Mouse (Mus musculus) thymus, adult 2 months (tissue): ENCODE results near the gene Tcp11l1. TPM values are rescaled to one million over a fixed set of nuclear protein-coding genes. Genes with fewer than 3 reads are reported as not detected.

Source experiments
- DNase-seq: peaks from one replicate; pipeline ENCODE4 v3.0.0; 2021
- H3K27ac ChIP-seq: fragments of 200-500 bp; 2 replicates; pipeline ENCODE4 v1.5.1; 2012; ENCODE audit warnings: low read length, control low read depth; ENCODE audit not compliant: control insufficient read depth, insufficient read depth
- H3K27me3 ChIP-seq: fragments of 200-500 bp; 2 replicates; pipeline ENCODE4 v1.6.1; 2012; ENCODE audit warnings: mild to moderate bottlenecking, low read length, moderate library complexity, mixed read lengths; ENCODE audit not compliant: control insufficient read depth, insufficient read depth
- H3K36me3 ChIP-seq: fragments of 200-500 bp; 2 replicates; pipeline ENCODE4 v1.6.1; 2012; ENCODE audit warnings: mild to moderate bottlenecking, low read length, moderate library complexity; ENCODE audit not compliant: control insufficient read depth, insufficient read depth
- H3K4me1 ChIP-seq: fragments of 200-500 bp; replicated peaks from 2 replicates; pipeline ENCODE4 v1.6.1; 2012; ENCODE audit warnings: low read length; ENCODE audit not compliant: control insufficient read depth, insufficient read depth
- H3K4me3 ChIP-seq: fragments of 200-500 bp; 2 replicates; pipeline ENCODE4 v1.5.1; 2012; ENCODE audit warnings: mild to moderate bottlenecking, low read length, control low read depth, moderate library complexity; ENCODE audit not compliant: control insufficient read depth, insufficient read depth
- CTCF ChIP-seq: fragments of 200-500 bp; IDR thresholded peaks from 2 replicates; pipeline ENCODE4 v1.5.1; 2012; ENCODE audit warnings: mild to moderate bottlenecking, control low read depth, low read length, moderate library complexity, borderline replicate concordance; ENCODE audit not compliant: control insufficient read depth, poor library complexity, insufficient read depth; ENCODE audit errors: extremely low read depth
- POLR2A ChIP-seq: fragments of 200-500 bp; IDR thresholded peaks from 2 replicates; pipeline ENCODE4 v1.6.1; 2012; ENCODE audit warnings: mild to moderate bottlenecking, low read length, control low read depth, moderate library complexity; ENCODE audit not compliant: control insufficient read depth, poor library complexity, insufficient read depth; ENCODE audit errors: extremely low read depth
- WGBS: fragments of 180-500 bp; shearing (Covaris S2); methylation state at CpG from one replicate; pipeline ENCODE4 v1.1.7; 2018; 5-methylcytosine and 5-hydroxymethylcytosine counted together
- polyA plus RNA-seq: library from polyadenylated mRNA; depleted of rRNA; stranded (reverse); fragments of >200 nt; gene quantifications from 2 replicates; pipeline ENCODE4 v1.2.3, GENCODE M21; 2012

Tcp11l1 gene
- polyA plus RNA-seq, 1 experiment, result 2.0 TPM

- H3K4me1 ChIP-seq, result peaks cover 2% of the 10 kb centered on the region; the same call in 1 of the 2 replicates
- H3K4me3 ChIP-seq, result peak overlapping the region; percentile 55
- H3K27ac ChIP-seq, result no peak overlapping the region
- H3K27me3 ChIP-seq, result peaks cover 19% of the 10 kb centered on the region; the same call in 1 of the 2 replicates
- TF ChIP-seq CTCF (no peak), POLR2A (no peak)
- 11% methylated on average over 46 of the region's 46 CpGs for WGBS
- no peak for DNase-seq
- H3K36me3 ChIP-seq, result no peaks in the 10 kb centered on the region
Measured at GRCm38 (mm10) chr2:104741896-104742740, 30.1 kb upstream of the Tcp11l1 start.

GRCm38 (mm10) chr2:104741015-104741758, 29.2 kb upstream of the Tcp11l1 start:
- Histone ChIP-seq H3K4me3 (no peak overlapping the region), H3K27ac (no peak overlapping the region), H3K27me3 (peaks cover 19% of the 10 kb centered on the region; the same call in 1 of the 2 replicates), H3K36me3 (no peaks in the 10 kb centered on the region), H3K4me1 (peaks cover 2% of the 10 kb centered on the region; the same call in 1 of the 2 replicates)
- no peak for DNase-seq
- TF ChIP-seq CTCF (no peak), POLR2A (no peak)
- WGBS, result 90% methylated on average over 7 of the region's 7 CpGs

GRCm38 (mm10) chr2:104740248-104740949, 28.4 kb upstream of the Tcp11l1 start:
- no peak overlapping the region for H3K27ac ChIP-seq
- WGBS, result 91% methylated on average over 7 of the region's 7 CpGs
- peaks cover 2% of the 10 kb centered on the region; the same call in 1 of the 2 replicates for H3K4me1 ChIP-seq
- no peak for DNase-seq
- H3K27me3 ChIP-seq, result peaks cover 19% of the 10 kb centered on the region; the same call in 1 of the 2 replicates
- TF ChIP-seq CTCF, result no peak
- no peak for TF ChIP-seq POLR2A
- H3K4me3 ChIP-seq, result no peak overlapping the region
- no peaks in the 10 kb centered on the region for H3K36me3 ChIP-seq

- peaks cover 19% of the 10 kb centered on the region; the same call in 1 of the 2 replicates for H3K27me3 ChIP-seq
- H3K27ac ChIP-seq, result no peak overlapping the region
- no peak overlapping the region for H3K4me3 ChIP-seq
- TF ChIP-seq POLR2A (no peak), CTCF (no peak)
- peaks cover 2% of the 10 kb centered on the region; the same call in 1 of the 2 replicates for H3K4me1 ChIP-seq
- H3K36me3 ChIP-seq, result no peaks in the 10 kb centered on the region
- 100% methylated on average over 2 of the region's 2 CpGs for WGBS
- no peak for DNase-seq
Measured at GRCm38 (mm10) chr2:104739691-104740090, 27.7 kb upstream of the Tcp11l1 start.

DNA sequence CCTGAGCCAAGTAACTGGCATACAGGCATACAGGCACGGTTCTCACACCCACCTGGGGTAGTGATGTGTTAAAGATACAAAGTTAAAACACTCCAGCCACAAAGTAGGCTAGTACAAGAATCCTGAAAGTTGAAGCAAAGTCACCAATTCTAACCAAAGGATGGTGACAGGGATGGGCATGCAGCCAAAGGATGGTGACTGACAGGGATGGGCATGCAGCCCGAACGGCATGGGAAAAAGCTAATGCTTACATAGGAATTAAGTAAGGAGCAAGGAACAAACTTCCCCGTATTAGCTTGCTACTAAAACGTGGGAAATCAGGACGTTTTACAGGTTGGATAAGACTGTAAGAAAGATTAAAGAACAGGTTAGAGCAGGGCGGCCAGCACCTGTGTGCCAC, 24.3 kb upstream of the Tcp11l1 start:
- TF ChIP-seq CTCF, result no peak
- no peak for TF ChIP-seq POLR2A
- Histone ChIP-seq H3K4me3 (no peak overlapping the region), H3K4me1 (no peaks in the 10 kb centered on the region), H3K27ac (no peak overlapping the region), H3K27me3 (0 out of 2 replicates have a peak, but pooled peaks cover 6% of the 10 kb centered on the region), H3K36me3 (no peaks in the 10 kb centered on the region)
- DNase-seq, result no peak
- WGBS, result 84% methylated on average over 7 of the region's 7 CpGs
